Mouse (Mus musculus) CD8-positive naive resting alpha-beta T cell, adult 2 months (primary cell): ENCODE measurements around the gene Tbkbp1.
A peak's percentile ranks its signal among the peaks of the same experiment; 100 is the strongest.
"Not testable (repeated sequence)": the region's sequence is repeated elsewhere in the genome, so short reads cannot be mapped to it uniquely, and the experiment has no call there.

Experiments
- DNase-seq, 2 experiments: peaks; one replicate each; pipeline ENCODE4 v3.0.0; 2022; ENCODE audit warnings: low read depth in 2 of 2, low spot score in 2 of 2

Tbkbp1 gene

GRCm38 (mm10) chr11:97151343-97151801 lies at the start of gene Tbkbp1:
TSS of gene Tbkbp1 (minus strand) at chr11:97151495.
- no peak for DNase-seq

- no peak for DNase-seq
Measured at GRCm38 (mm10) chr11:97199519-97199918, 48.2 kb upstream of the Tbkbp1 start.

DNA sequence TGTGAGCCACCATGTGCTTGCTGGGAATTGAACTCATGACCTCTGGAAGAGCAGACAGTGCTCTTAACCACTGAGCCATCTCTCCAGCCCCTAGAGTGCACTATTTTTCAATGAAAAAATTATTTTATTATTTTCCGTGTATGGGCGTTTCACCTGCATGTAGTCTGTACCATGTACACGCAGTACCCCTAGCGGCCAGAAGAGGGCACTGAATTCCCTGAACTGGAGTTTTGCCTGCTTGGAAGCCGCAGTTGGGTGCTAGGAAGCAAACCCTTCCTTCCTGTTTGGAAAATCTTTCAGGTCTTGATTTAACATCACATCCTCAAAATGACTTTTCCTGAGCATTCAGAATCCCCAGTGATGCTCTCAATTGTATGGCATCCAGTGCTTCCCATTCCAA lies 47.3 kb upstream of the Tbkbp1 start:
- DNase-seq, result peak; percentile 50 to 67

- DNase-seq, result no peak
Measured at GRCm38 (mm10) chr11:97197021-97197420, 45.7 kb upstream of the Tbkbp1 start.

DNA sequence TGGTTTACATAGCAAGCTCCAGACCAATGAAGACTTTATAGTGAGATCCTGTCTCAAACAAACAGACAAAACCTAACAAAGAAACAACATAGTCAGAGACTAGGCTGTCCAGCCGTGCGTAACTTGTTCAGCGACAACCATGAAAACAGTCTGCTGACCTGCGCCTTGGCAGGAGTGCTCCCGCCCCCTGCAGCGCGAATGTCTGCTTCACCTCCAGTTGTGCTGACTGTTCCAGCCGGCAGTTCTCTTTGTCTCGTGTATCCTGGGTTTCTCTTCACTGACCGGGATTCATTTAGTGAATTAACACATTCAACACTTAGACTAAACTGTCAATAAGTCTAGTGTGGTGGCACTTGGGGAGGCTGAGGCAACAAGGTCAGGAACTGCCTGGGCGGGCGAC lies 45.2 kb upstream of the Tbkbp1 start:
- DNase-seq, result no peak

DNA sequence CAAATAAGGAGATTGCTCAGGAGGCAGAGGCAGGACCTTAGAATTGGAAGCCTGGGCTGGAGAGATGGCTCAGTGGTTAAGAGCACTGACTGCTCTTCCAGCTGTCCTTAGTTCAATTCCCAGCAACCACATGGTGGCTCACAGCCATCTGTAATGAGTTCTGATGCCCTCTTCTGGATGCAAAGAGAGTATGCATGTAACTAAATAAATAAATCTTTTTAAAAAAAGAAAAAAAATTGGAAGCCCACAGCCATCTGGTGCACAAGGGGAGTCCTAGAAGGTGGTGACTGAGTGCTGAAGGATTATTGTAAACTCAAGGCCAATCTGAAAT lies 41.3 kb upstream of the Tbkbp1 start:
- no peak for DNase-seq

- no peak for DNase-seq
Measured at GRCm38 (mm10) chr11:97191915-97192620, 40.8 kb upstream of the Tbkbp1 start.

DNA sequence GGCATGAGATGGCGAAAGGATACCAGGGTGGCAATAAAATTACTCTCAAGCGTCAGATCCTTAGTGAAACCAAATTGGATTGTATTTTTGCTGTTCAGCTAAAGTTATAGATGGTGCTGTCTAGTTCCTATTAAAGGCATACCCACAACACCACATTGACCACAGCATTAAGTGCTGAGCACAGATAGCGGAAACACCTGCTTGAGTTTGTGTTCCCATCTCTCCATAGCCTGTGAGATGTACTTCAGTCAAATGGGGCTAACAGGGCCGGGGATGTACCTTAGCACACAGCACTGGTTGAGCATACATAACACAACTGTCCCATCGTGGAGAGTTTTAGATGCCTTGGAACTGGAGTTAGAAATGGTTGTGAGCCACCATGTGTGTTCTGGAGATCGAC lies 39.7 kb upstream of the Tbkbp1 start:
- no peak for DNase-seq

DNA sequence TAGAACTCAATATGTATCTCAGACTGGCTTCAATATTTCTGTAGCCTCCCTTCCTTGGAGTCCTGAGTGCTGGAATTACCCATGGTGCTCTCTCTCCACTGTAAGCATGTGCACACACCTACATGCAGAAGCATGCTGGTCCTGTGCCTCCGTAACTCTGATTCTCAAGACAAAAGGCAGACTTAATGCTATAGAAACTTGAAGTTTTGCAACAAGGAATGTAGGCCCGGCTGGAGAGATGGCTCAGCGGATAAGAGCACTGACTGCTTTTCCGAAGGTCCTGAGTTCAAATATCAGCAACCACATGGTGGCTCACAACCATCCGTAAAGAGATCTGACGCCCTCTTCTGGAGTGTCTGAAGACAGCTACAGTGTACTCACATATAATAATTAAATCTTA lies 38.4 kb upstream of the Tbkbp1 start:
- not testable (repeated sequence) for DNase-seq

GRCm38 (mm10) chr11:97189231-97189630 lies 37.9 kb upstream of the Tbkbp1 start:
- no peak for DNase-seq

- DNase-seq, result no peak
Measured at GRCm38 (mm10) chr11:97188643-97188955, 37.3 kb upstream of the Tbkbp1 start.

GRCm38 (mm10) chr11:97187764-97188642 lies 36.7 kb upstream of the Tbkbp1 start, which contains the start of gene Kpnb1:
TSS of gene Kpnb1 (minus strand) at chr11:97187881.
- DNase-seq, result peak; percentile 97 to 99

GRCm38 (mm10) chr11:97186947-97187763 lies 35.9 kb upstream of the Tbkbp1 start:
- DNase-seq, result peak; percentile 90 to 93

DNA sequence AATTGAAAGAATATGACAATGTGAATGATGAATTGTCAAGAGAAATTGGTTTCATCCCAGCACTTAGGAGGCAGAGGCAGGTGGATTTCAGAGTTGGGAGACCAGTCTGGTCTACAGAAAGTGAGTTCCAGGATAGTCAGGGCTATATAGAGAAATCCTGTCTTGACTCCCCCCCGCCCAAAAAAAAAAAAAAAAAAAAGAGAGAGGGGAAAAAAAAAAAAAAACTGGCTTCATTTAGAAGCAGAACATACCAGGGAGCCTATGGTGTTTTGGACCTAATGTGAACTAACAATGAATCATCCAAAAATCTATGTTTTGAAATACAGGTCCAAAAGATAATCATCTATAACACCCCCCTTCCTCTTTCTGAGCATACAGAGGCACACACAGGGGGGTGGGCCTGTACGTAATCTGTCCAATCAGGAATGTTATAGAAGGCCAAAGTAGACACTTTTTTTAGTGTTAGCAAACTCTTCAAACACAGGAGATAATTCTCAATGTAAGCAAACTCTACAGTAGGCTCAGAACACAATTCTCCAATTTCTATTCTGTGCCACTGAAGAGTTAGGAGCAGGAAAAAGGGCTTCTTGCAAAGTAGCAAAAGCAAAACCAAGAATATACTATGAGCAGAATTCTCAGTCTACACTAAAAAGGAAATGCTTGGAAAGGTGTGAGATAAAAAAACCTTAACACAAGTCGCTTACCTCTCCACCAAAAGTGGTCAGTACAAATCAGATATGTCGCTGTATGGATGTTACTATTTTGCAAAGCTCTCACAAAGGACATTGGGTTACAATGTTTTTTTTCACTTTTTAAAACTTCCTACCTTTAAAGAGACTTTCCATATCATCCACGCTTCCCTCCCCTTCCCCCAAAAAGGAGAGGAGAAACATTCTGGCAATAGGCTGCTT lies 34.7 kb upstream of the Tbkbp1 start:
- DNase-seq, result no peak

GRCm38 (mm10) chr11:97184875-97185274 lies 33.6 kb upstream of the Tbkbp1 start:
- no peak for DNase-seq

DNA sequence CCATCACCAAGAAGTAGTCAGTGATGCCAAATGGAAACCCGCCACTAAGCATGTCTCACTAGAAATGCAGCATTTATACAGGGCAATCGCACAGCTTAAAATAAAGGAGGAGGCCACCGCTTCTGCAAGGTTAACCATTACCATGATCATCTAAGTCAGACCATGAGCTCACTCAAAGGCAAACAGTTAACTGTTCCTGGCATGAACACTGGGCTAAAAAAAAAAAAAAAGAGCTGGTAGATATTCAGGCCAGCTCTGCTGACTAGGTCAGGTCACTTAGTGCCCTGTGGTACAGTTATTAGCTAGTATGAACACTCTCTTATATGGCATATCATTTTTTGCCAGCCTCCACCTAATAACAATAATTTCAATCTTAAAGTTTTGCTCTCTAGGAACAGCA lies 31.2 kb upstream of the Tbkbp1 start:
- DNase-seq, result no peak

GRCm38 (mm10) chr11:97181061-97181460 lies 29.8 kb upstream of the Tbkbp1 start:
- DNase-seq, result no peak

DNA sequence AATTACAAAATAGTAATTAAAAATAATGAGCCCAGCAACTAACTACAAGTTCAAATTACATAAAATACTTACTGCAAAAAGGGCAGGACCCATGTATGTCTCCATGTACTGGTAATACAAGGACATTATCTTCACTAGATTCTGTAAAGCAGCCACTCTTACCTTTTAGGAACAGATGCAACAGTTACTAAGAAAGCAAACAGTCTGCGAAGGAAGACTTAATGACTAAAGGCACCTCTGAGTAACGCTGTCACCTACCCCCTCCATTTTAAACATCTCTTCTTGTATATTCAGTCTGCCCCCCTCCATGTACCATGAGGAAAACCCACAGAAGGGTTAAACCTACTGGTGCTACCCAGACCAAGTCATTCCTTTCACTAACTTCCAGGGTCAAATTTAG lies 26.9 kb upstream of the Tbkbp1 start:
- no peak for DNase-seq

GRCm38 (mm10) chr11:97176851-97177250 lies 25.6 kb upstream of the Tbkbp1 start:
- peak; percentile 18 to 46 for DNase-seq

GRCm38 (mm10) chr11:97175499-97175898 lies 24.2 kb upstream of the Tbkbp1 start:
- no peak for DNase-seq

GRCm38 (mm10) chr11:97160341-97160740 lies 9.0 kb upstream of the Tbkbp1 start:
- DNase-seq, result no peak
